Mouse (Mus musculus) stomach, embryonic 14.5 days (tissue): ENCODE data around the gene Trpm1. TPM values are rescaled to one million over a fixed set of nuclear protein-coding genes. Genes with fewer than 3 reads are reported as not detected.

Source experiments
- ATAC-seq: fragments of 200-750 bp; cut with Nextera tagmentation; 2 replicates; pipeline ENCODE4 v1.8.0; 2017; ENCODE audit warnings: low read depth, moderate TSS enrichment; ENCODE audit not compliant: insufficient number of reproducible peaks, insufficient read depth, low FRiP score
- H3K27ac ChIP-seq: fragments of 300-500 bp; sonication (generic); 2 replicates; pipeline ENCODE4 v1.5.1; 2014; ENCODE audit warnings: mild to moderate bottlenecking, low read length, moderate library complexity, mixed read lengths
- H3K27me3 ChIP-seq: fragments of 300-500 bp; sonication (generic); 2 replicates; pipeline ENCODE4 v1.6.1; 2014; ENCODE audit warnings: low read length, control low read depth, mixed read lengths; ENCODE audit not compliant: control insufficient read depth, insufficient read depth
- H3K36me3 ChIP-seq: fragments of 300-500 bp; sonication (generic); 2 replicates; pipeline ENCODE4 v1.6.1; 2014; ENCODE audit warnings: mild to moderate bottlenecking, control low read depth, low read length, moderate library complexity, mixed read lengths; ENCODE audit not compliant: control insufficient read depth, insufficient read depth
- H3K4me1 ChIP-seq: fragments of 300-500 bp; sonication (generic); 2 replicates; pipeline ENCODE4 v1.6.1; 2014; ENCODE audit warnings: low read length, control low read depth, mixed read lengths; ENCODE audit not compliant: control insufficient read depth, insufficient read depth
- H3K4me2 ChIP-seq: fragments of 300-500 bp; sonication (generic); replicated peaks from 2 replicates; pipeline ENCODE4 v1.6.1; 2014; ENCODE audit warnings: low read depth, low read length, control low read depth
- H3K4me3 ChIP-seq: fragments of 300-500 bp; sonication (generic); 2 replicates; pipeline ENCODE4 v1.5.1; 2014; ENCODE audit warnings: low read depth, low read length, control low read depth
- H3K9ac ChIP-seq: fragments of 300-500 bp; sonication (generic); replicated peaks from 2 replicates; pipeline ENCODE4 v1.6.1; 2014; ENCODE audit warnings: low read depth, mild to moderate bottlenecking, control low read depth, low read length, moderate library complexity, mixed read lengths
- H3K9me3 ChIP-seq: fragments of 300-500 bp; sonication (generic); 2 replicates; pipeline ENCODE4 v1.6.1; 2016; ENCODE audit warnings: low read depth, low read length, control low read depth; ENCODE audit not compliant: control insufficient read depth
- WGBS: fragments of 180-500 bp; shearing (Covaris S2); extraction: QIAGEN DNeasy Blood & Tissue Kit; methylation state at CpG from one replicate; pipeline ENCODE4 v1.1.7; 2014; 5-methylcytosine and 5-hydroxymethylcytosine counted together
- polyA plus RNA-seq: library from polyadenylated mRNA; unstranded; fragments of >200 nt; fragmentation: Nextera tagmentation; extraction: Ambion mirVana; gene quantifications from 2 replicates; pipeline ENCODE4 v1.2.1, GENCODE M21; 2014

Trpm1 gene
- polyA plus RNA-seq, 1 experiment from 2014 or later = not detected

GRCm38 (mm10) chr7:64231001-64231400 lies 77.4 kb downstream of the Trpm1 start:
- Histone ChIP-seq H3K36me3 (no peaks in the 10 kb centered on the region), H3K4me1 (no peaks in the 10 kb centered on the region), H3K4me2 (no peak overlapping the region), H3K27ac (no peak overlapping the region), H3K4me3 (no peak overlapping the region), H3K9me3 (no peaks in the 10 kb centered on the region), H3K9ac (no peak overlapping the region), H3K27me3 (no peaks in the 10 kb centered on the region)
- 89% methylated on average over 1 of the region's 1 CpGs for WGBS
- ATAC-seq = no peak

GRCm38 (mm10) chr7:64231996-64232395 lies 78.4 kb downstream of the Trpm1 start:
- no peak for ATAC-seq
- no peaks in the 10 kb centered on the region for H3K4me1 ChIP-seq
- no peaks in the 10 kb centered on the region for H3K27me3 ChIP-seq
- H3K36me3 ChIP-seq = no peaks in the 10 kb centered on the region
- no peak overlapping the region for H3K9ac ChIP-seq
- H3K4me3 ChIP-seq = no peak overlapping the region
- no peaks in the 10 kb centered on the region for H3K9me3 ChIP-seq
- no peak overlapping the region for H3K4me2 ChIP-seq
- WGBS = 66% methylated on average over 2 of the region's 2 CpGs
- no peak overlapping the region for H3K27ac ChIP-seq

GRCm38 (mm10) chr7:64234310-64234820 lies 80.7 kb downstream of the Trpm1 start:
- H3K9me3 ChIP-seq = no peaks in the 10 kb centered on the region
- H3K27me3 ChIP-seq = no peaks in the 10 kb centered on the region
- H3K27ac ChIP-seq = no peak overlapping the region
- ATAC-seq = no peak
- H3K4me1 ChIP-seq = no peaks in the 10 kb centered on the region
- H3K4me2 ChIP-seq = no peak overlapping the region
- H3K4me3 ChIP-seq = no peak overlapping the region
- WGBS = 87% methylated on average over 5 of the region's 5 CpGs
- H3K9ac ChIP-seq = no peak overlapping the region
- H3K36me3 ChIP-seq = no peaks in the 10 kb centered on the region

- Histone ChIP-seq H3K27me3 (no peaks in the 10 kb centered on the region), H3K9ac (no peak overlapping the region), H3K4me3 (no peak overlapping the region), H3K9me3 (no peaks in the 10 kb centered on the region), H3K4me2 (no peak overlapping the region), H3K36me3 (no peaks in the 10 kb centered on the region), H3K4me1 (no peaks in the 10 kb centered on the region), H3K27ac (no peak overlapping the region)
- no peak for ATAC-seq
- WGBS = 64% methylated on average over 4 of the region's 4 CpGs
Observed at GRCm38 (mm10) chr7:64236521-64236920, 82.9 kb downstream of the Trpm1 start.

- no peaks in the 10 kb centered on the region for H3K27me3 ChIP-seq
- ATAC-seq = no peak
- no peaks in the 10 kb centered on the region for H3K4me1 ChIP-seq
- H3K9ac ChIP-seq = no peak overlapping the region
- 89% methylated on average over 8 of the region's 8 CpGs for WGBS
- H3K4me3 ChIP-seq = no peak overlapping the region
- no peaks in the 10 kb centered on the region for H3K36me3 ChIP-seq
- no peaks in the 10 kb centered on the region for H3K9me3 ChIP-seq
- H3K27ac ChIP-seq = no peak overlapping the region
- H3K4me2 ChIP-seq = no peak overlapping the region
Observed at GRCm38 (mm10) chr7:64237747-64238146, 84.1 kb downstream of the Trpm1 start.

- H3K4me3 ChIP-seq = no peak overlapping the region
- H3K4me2 ChIP-seq = no peak overlapping the region
- H3K9ac ChIP-seq = no peak overlapping the region
- WGBS = 87% methylated on average over 7 of the region's 7 CpGs
- H3K4me1 ChIP-seq = no peaks in the 10 kb centered on the region
- H3K27ac ChIP-seq = no peak overlapping the region
- H3K36me3 ChIP-seq = no peaks in the 10 kb centered on the region
- H3K27me3 ChIP-seq = no peaks in the 10 kb centered on the region
- no peak for ATAC-seq
- no peaks in the 10 kb centered on the region for H3K9me3 ChIP-seq
Observed at GRCm38 (mm10) chr7:64238410-64239086, 84.9 kb downstream of the Trpm1 start.

- H3K36me3 ChIP-seq = no peaks in the 10 kb centered on the region
- H3K27me3 ChIP-seq = no peaks in the 10 kb centered on the region
- no peaks in the 10 kb centered on the region for H3K9me3 ChIP-seq
- no peak overlapping the region for H3K4me3 ChIP-seq
- ATAC-seq = no peak
- no peaks in the 10 kb centered on the region for H3K4me1 ChIP-seq
- no peak overlapping the region for H3K4me2 ChIP-seq
- no peak overlapping the region for H3K9ac ChIP-seq
- no peak overlapping the region for H3K27ac ChIP-seq
- 77% methylated on average over 9 of the region's 9 CpGs for WGBS
Observed at GRCm38 (mm10) chr7:64239138-64239805, 85.6 kb downstream of the Trpm1 start.

- Histone ChIP-seq H3K27me3 (no peaks in the 10 kb centered on the region), H3K9me3 (no peaks in the 10 kb centered on the region), H3K4me2 (no peak overlapping the region), H3K9ac (no peak overlapping the region), H3K36me3 (no peaks in the 10 kb centered on the region), H3K4me3 (no peak overlapping the region), H3K4me1 (no peaks in the 10 kb centered on the region), H3K27ac (no peak overlapping the region)
- 80% methylated on average over 4 of the region's 4 CpGs for WGBS
- ATAC-seq = no peak
Observed at GRCm38 (mm10) chr7:64239806-64240315, 86.2 kb downstream of the Trpm1 start.
